In the genomic region with DNA sequence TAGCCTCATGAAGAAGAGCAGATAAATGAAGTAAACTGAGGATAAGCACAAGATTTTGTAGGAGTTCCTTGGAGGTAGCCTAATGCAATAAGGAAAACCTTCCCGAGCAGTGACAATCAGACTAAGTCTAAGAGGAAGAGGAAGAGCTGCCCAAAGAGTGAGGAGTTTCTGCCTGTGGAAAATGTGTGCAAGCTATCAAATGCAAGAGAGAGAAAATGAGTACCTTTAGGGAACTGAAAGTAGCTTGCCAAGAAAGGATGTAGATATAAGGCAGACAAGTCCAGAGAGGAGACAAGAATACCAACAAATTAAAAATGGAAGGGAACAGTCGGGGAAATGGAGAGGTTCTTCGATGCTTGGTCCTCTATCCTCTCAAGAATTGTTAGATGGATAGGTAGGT, we compare ENCODE assay signal across 26 mouse cellular contexts. TPM values are rescaled to one million over a fixed set of nuclear protein-coding genes. Genes with fewer than 3 reads are reported as not detected.
DNase-seq lines count a peak whose midpoint lies in the region; ATAC-seq and TF ChIP-seq lines count a peak whose summit lies in the region.
"Had no signal": no experiment of that assay in that cellular context is flagged by ENCODE, and none has a peak within 500 bp of the region (broad histone marks: within the 10 kb centered on the region; RNA-seq: fewer than 3 reads in every experiment).

No protein-coding gene starts in this region.

- peak; percentile 30; the same call in 1 of the 2 replicates for ATAC-seq in monocyte, adult 5-6 weeks (replicated peaks; ENCODE audit: insufficient number of reproducible peaks, low FRiP score, low TSS enrichment, poor library complexity, severe bottlenecking)
- ATAC-seq: forebrain, embryonic 14.5 days; forebrain, postnatal 0 days; hindbrain, postnatal 0 days; Patski had no signal

- no peak overlapping the region for H3K4me3 ChIP-seq in bone marrow macrophage, adult 2 months (ENCODE audit: insufficient read depth, low read length)
- H3K4me3 ChIP-seq: embryonic facial prominence, embryonic 12.5 days; embryonic facial prominence, embryonic 15.5 days; gastrocnemius, adult 2 months; heart, embryonic 12.5 days; heart, embryonic 15.5 days had no signal

- TF ChIP-seq CTCF in bone marrow macrophage, adult 2 months (IDR thresholded peaks at IDR 0.05; ENCODE audit: low read depth, low read length) = no peak

- peaks cover 46% of the 10 kb centered on the region for H3K4me1 ChIP-seq in bone marrow macrophage, adult 2 months (ENCODE audit: control insufficient read depth, insufficient read depth, low read length)
- H3K4me1 ChIP-seq: embryonic facial prominence, embryonic 12.5 days had no signal

- no peak for TF ChIP-seq POLR2A in bone marrow macrophage, adult 2 months (IDR thresholded peaks at IDR 0.05; ENCODE audit: borderline replicate concordance, low read depth, low read length)

- H3K27ac ChIP-seq in bone marrow macrophage, adult 2 months (ENCODE audit: insufficient read depth, low read depth, low read length) = peak overlapping the region; percentile 16; the same call in 1 of the 2 replicates
- H3K27ac ChIP-seq: embryonic facial prominence, embryonic 12.5 days; embryonic facial prominence, embryonic 15.5 days; gastrocnemius, adult 2 months; heart, embryonic 15.5 days; hindbrain, embryonic 14.5 days; hindbrain, postnatal 0 days had no signal

- DNase-seq in induced T-regulatory cell, adult 2 months (ENCODE audit: low read depth) = peak; percentile 35
- no peak for DNase-seq in retina, postnatal 1 day
- no peak for DNase-seq in adrenal gland, adult 18-20 months (ENCODE audit: low spot score in 2 of 2)
- DNase-seq in thymus, postnatal 10 days (ENCODE audit: low spot score in 2 of 2) = no peak
- DNase-seq: adrenal gland, adult 2 months; adrenal gland, postnatal 14 days; cerebellum, adult 11-12 months; cerebellum, adult 8-10 months; cerebellum, postnatal 10 days; forebrain, postnatal 0 days; gastrocnemius, adult 2 months; gastrocnemius, postnatal 14 days; heart, adult 18-20 months; heart, postnatal 10 days; heart, postnatal 36 days had no signal

RNA-seq across cellular contexts. Expression of gene Gpr68, which starts 22.4 kb away (rescaled TPM):
- polyA plus RNA-seq in bone marrow macrophage, adult 2 months (2012; ENCODE audit: insufficient read depth, insufficient read length, missing spikeins) = 5.4 and 5.8 TPM in 2 replicates
- 4.4 to 27.8 TPM (median 4.9 TPM) in 3 replicates for total RNA-seq in monocyte, adult 5-6 weeks (2017)
- 1 to 10 TPM; 1.1 to 1.9 TPM for total RNA-seq in adrenal gland, adult 18-20 months (2021)
- polyA plus RNA-seq: G1E had no signal
